Mouse (Mus musculus) duodenum, adult 2 months (tissue): ENCODE data around the gene Kbtbd6. TPM values are rescaled to one million over a fixed set of nuclear protein-coding genes. Genes with fewer than 3 reads are reported as not detected.

Source experiments
- polyA plus RNA-seq: library from polyadenylated mRNA; depleted of rRNA; stranded (reverse); fragments of >200 nt; gene quantifications from 2 replicates; pipeline ENCODE4 v1.2.3, GENCODE M21; 2012; ENCODE audit warnings: low replicate concordance; rRNA removed

Kbtbd6 gene
- 0.49 and 0.77 TPM in 2 replicates for polyA plus RNA-seq

DNA sequence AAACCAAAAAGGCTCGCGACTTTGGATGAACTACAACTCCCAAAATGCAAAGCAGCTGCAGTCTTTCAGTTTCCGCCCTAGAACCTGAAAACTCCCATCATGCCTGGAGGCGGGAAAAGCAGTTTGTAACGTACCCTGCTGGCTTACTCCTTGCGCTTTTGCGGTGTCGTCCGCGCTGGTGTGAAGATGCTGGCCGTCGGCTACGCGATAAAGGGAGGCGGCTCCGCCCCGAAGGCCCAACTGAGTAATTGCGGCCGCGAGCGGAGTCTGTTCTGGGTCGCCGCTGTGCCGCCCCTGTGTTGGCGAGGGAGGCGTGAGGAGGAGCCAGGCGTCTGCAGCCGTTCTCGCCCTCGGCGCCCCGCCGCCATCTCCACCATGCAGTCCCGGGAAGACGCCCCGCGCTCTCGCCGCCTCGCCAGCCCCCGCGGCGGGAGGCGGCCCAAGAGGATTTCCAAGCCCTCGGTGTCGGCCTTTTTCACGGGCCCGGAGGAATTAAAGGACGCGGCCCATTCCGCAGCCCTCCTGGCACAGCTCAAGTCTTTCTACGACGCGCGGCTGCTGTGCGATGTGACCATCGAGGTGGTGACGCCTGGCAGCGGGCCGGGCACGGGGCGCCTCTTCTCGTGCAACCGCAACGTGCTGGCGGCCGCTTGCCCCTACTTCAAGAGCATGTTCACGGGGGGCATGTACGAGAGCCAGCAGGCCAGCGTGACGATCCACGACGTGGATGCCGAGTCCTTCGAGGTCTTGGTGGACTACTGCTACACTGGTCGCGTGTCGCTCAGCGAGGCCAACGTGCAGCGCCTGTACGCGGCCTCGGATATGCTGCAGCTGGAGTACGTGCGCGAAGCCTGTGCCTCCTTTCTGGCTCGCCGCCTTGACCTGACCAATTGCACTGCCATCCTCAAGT lies at the start of gene Kbtbd6:
Gene Kbtbd6 (plus strand): TSS at position 155 of the 910 bp plus-strand sequence.

DNA sequence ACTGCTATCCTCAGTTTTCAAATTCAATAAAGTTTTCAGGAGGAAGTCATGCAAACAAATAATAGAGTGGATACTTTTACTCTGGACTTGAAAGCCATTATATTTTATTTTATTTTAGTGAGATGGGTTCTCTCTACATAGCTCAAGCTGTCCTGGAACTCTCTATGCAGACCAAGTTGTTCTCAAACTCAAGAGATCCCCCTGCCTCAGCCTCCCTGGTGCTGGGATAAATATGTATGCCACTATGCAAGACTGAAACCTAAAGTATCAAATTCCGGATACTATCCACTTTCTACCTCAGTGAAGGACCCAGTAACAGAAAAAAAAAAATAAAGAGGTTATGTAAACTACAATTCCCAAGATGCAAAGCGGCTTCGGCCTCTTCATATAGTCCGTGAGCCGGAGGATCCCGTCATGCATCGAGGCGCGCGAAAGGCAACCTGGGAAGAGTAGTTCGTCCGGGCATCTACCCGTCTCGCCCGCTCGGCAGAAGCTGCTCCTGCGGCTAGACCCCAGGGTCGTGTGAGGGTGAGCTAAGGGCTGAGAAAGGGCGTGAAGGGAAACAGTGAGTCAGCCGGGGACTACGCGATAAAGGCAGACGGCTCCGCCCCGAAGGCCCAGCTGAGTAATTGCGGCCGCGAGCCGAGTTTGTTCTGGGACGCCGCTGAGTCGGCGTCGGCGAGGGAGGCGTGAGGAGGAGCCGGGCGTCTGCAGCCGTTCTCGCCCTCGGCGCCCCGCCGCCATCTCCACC lies 25.5 kb upstream of the Kbtbd6 start, which contains the start of gene Kbtbd7:
Gene Kbtbd7 (plus strand): TSS at position 533 of the 751 bp plus-strand sequence.

DNA sequence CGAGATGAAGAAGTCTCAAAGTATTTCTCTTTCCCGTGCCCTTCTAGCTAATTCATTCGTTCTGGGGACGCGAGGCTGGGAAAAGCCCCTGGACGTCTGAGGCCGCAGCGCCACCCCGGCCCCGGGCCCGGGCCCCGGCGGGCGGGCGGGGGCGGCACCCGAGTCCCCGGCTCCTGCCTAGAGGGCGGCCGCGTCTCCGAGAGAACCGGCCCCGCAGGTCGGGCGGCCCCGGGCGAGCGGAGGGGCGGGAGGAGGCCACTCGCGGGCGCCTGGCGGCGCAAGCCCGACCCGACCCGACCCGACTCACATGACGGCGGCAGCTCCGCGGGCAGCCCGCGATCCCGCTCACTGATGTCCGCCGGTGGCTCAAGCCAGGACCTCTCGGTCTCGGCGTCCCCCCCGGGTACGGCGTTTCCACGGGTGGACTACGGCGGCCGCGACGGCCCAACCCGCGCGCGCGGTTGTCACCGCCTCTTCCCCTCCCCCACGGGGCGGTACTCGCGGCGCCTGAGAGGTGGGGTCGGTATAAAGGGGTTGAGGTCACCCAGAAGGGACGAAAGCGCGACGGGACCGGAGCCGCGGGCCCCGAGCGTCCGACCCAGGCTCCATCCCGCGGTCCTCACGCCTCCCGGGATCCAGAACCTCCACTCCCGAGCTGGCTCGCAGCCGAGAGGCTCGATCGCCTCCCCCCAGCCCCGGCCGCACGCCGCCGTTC lies 29.1 kb downstream of the Kbtbd6 start, which contains the start of gene Elf1:
Gene Elf1 (plus strand): TSS at position 571 of the 715 bp plus-strand sequence.

DNA sequence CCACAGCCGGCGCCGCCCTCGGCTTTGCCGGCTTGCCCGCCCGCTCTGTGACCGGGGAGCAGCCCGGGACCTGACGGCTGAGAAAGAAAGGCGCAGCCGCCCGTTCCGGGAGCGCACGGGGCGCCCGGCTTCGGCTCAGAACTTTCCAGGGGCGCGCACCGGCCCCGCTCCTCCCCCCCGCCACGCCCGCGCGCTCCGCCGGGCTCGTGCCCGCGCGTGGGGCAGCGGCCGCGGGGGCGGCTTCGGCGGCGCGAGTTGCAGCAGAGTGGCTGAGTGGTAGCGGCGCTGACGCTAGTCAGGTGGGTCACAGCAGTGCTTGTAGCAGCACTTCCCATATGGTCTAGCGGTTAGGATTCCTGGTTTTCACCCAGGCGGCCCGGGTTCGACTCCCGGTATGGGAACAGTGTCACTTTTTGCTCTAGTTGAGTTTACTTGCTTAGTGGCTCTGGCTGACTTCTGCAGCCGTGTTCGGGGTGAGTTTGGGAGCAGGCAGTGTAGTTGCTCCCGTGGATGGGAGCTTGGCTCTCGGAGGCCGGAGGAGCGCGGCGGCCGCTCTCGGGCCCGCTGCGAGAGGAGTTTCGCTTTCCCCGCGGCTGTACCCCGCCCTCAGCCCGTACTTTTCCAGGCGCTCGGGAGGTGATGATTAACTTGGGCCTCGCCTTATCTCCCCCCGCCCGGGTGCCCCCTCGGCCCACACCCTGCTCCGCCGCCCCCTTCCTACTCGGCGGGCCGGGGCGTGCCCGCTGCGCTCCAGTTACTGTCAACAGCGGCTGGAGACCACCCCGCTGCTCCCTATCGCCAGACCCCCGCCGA lies 29.9 kb downstream of the Kbtbd6 start, which contains the start of gene Wbp4:
Gene Wbp4 (minus strand): TSS at position 182 of the 813 bp plus-strand sequence.

Other genes starting within 250 kb of the Kbtbd6 start
- gene Zfp957, start 204.5 kb upstream of the Kbtbd6 start, polyA plus RNA-seq: not detected in 2 replicates
- 38.3 and 115 TPM in 2 replicates for gene Rgcc, start 150.2 kb upstream of the Kbtbd6 start, polyA plus RNA-seq
- 0.21 and 1.1 TPM in 2 replicates for gene Naa16, start 61.1 kb upstream of the Kbtbd6 start, polyA plus RNA-seq
- gene Mtrf1, start 54.1 kb upstream of the Kbtbd6 start, polyA plus RNA-seq: 0.30 and 0.33 TPM in 2 replicates
- 0.96 and 2.4 TPM in 2 replicates for gene Kbtbd7, start 25.3 kb upstream of the Kbtbd6 start, polyA plus RNA-seq
- 6.8 and 8.1 TPM in 2 replicates for gene Elf1, start 29.4 kb downstream of the Kbtbd6 start, polyA plus RNA-seq
- 1.6 TPM in 2 replicates for gene Wbp4, start 29.7 kb downstream of the Kbtbd6 start, polyA plus RNA-seq
- 1.2 and 2.4 TPM in 2 replicates for gene Sugt1, start 135.9 kb downstream of the Kbtbd6 start, polyA plus RNA-seq
- gene Cnmd, start 210.3 kb downstream of the Kbtbd6 start, polyA plus RNA-seq: not detected in 2 replicates